Mouse (Mus musculus): ENCODE data around the gene Runx1.
A peak's percentile ranks its signal among the peaks of the same experiment; 100 is the strongest.

The Runx1 gene

GRCm38 (mm10) chr16:92744172-92744777 is 81.7 kb downstream of the Runx1 start:
- DNase-seq, result no peak

GRCm38 (mm10) chr16:92743755-92744154 is 82.2 kb downstream of the Runx1 start:
- DNase-seq, result no peak

GRCm38 (mm10) chr16:92741342-92741741 is 84.6 kb downstream of the Runx1 start:
- no peak for DNase-seq

- DNase-seq, result no peak
Observed at GRCm38 (mm10) chr16:92740541-92740940, 85.4 kb downstream of the Runx1 start.

GRCm38 (mm10) chr16:92739997-92740396 is 86.0 kb downstream of the Runx1 start:
- DNase-seq, result peak; percentile 5

- DNase-seq, result no peak
Observed at GRCm38 (mm10) chr16:92739071-92739793, 86.7 kb downstream of the Runx1 start.

DNA sequence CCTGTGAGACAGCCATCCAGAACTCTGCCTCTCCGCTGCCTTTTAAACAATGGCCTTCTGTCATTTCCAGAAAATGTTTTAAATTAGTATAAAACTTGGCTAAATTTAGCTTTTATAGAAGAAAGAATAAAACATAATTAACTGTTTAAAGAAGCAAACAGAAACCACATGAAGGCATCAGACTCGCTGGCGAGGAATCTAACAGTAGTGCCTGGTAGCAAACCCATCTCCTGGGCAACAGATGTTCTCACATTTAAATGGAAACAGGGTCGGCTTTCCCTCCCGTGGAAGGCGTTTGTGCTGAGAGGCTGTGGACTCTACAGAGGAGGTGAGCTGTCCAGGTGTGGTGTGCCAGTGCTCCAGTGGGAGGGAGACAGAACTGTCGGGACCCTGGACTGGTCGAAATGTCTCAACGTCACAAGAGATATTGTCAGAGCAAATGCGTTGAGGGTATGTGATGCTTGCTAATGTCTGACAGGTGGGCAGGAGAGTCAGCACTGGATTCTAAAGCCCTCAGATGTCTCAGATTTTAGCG is 87.4 kb downstream of the Runx1 start:
- no peak for DNase-seq

- no peak for DNase-seq
Observed at GRCm38 (mm10) chr16:92726870-92727269, 99.1 kb downstream of the Runx1 start.

DNA sequence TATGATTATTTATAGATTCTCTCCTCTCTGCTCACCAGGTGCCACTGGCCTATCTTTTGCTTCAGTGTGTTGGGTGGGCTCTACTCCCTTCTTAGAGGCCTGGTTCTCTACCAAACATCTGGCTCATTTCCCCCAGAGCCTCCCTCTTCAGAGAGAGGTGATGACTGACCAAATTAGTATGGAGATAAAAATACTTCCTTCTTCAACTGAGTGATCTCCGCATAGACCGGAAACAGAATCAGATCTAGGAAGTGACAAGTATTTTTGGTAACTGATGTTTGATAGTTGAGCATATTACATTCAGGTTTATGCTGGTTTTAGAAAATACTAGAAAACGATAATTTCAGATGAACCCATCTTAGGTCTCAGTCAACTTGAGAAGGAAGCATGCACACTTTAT is 101.4 kb downstream of the Runx1 start:
- DNase-seq, result no peak

DNA sequence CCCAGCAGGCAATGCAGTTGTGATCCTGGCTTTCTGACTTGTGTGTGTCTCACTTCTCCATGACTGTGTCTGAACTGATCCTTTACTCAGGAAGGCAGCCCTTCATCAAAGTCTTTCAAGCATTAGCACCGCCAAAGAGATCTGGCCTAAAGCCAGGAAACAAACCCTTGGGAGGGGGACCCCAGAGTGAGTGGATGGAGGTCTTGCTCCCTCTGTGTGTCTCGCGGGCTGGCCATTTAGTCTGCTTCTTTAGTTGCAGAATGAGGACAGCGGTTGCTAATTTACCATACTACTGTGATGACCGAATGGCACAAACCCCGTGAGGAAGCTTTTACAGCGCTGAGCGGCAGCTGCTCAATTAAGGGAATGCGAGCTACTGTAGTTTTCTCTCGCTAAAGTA is 105.3 kb downstream of the Runx1 start:
- no peak for DNase-seq

GRCm38 (mm10) chr16:92719725-92720124 is 106.2 kb downstream of the Runx1 start:
- no peak for DNase-seq

DNA sequence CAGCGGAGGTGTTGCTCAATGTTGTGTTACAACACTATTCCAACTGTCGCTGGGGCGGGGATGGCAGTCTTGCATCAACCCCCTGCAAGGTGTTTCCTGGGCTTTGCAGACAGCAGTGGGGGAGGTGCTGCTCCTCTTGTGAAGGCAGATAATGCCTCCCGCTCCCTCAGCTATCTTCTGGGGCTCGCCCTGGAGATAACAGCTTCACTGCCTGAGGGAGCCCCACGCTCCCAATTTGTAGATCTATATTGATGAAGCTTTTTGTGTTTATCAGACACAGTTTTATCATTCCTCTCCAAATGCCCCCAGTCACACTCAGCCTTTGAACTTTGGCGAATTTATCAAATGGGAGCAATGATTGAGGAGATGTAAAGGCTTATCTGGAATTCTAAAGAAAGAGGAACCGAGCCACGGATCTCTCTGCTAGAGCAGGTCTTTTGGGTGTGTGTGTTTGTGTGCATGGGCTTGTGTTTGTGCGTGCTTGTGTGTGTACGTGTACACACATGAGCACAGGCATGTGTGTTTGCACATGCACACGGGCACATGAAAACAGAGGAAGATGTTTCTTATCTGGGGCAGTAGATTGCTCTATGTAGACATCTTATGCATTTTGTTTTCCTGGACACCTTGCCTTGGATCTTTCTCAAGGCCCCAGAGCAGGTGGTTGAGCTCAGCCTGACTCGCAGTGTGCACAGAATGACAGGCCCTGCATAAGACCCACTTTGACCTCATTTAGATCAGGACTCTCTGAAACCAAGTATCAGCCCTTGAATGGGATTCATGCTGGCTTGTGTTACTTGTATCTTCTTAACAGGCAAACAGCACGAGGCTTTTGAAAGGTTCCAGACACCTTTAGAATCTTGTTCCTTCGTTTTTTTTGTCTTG is 110.1 kb downstream of the Runx1 start:
- no peak for DNase-seq

GRCm38 (mm10) chr16:92710161-92710560 is 115.8 kb downstream of the Runx1 start:
- DNase-seq, result no peak

DNA sequence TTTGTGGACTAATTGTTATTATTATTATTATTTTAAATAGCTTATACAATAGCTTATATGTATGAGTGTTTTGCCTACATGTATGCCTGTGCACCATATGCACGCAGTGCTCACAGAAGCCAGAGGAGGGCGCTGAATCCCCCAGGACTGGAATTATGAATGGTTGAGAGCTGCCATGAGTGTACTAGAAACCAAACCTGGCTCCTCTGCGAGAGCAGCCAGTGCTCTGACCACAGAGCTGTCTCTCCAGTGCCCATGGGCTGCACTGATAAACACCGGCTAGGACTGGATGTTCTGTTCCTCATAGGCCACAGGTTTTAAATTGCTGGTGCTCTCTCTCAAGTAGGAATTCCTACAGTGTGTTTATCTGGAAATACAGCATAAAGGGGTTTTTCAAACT is 117.2 kb downstream of the Runx1 start:
- no peak for DNase-seq

- no peak for DNase-seq
Observed at GRCm38 (mm10) chr16:92707712-92708111, 118.2 kb downstream of the Runx1 start.

DNA sequence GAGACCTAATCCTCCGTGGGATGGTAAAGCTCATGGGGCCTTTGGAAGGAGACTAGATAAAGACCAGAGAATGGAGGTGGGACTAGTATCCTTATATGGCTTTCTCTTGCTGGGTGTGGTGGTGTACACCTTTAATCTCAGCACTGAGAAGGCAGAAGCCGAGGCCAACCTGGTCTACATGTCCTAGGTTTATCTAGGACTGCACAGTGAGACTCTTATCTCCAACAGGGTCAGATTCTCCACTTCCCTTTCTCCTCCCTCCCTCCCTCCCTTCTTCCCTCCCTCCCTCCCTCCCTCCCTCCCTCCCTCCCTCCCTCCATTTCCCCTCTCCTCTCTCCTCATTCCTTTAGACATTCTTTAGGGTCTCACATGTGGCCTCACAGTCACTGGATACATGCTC is 118.8 kb downstream of the Runx1 start:
- no peak for DNase-seq

DNA sequence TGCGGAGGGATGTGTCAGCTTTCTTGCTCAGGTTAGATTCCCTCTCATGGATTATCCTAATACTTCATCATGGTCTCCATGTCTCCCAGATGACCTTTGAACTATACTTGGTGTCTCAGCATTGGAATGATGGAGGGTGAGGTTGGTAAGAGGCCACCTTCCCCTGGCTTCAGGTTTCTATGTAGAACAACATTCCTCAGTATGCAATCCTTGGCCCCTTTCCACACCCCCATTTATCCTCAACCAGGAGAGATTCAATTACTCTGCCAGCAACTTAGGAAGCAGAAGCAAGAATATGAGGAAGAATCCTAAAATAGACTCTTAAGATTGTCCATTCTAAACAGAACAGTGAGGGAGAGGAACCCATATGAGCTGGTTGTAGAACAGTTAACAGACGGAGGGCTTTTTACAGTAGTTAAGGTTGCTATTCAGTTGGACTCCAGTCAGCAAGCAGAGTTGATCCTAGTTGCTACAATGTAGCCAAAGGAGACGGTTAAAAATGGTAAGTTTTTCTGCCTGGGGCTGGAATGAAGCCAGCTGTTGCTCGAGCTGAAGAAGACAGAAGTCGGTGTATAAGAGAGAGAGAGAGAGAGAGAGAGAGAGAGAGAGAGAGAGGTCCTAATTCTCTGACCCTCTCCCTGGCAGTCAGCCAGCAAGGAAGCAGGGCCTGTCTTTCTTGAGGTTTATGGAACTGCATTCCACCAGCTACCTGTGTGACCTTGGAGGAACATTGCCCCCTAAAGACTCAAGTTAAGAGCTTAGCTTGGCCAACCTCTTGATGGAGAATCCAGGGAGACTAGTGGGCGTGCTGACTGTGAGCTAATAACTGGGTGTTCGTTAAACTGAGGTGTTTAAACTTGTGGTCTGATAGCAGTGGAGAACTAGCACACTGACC is 120.1 kb downstream of the Runx1 start:
- no peak for DNase-seq

- no peak for DNase-seq
Observed at GRCm38 (mm10) chr16:92703850-92704249, 122.1 kb downstream of the Runx1 start.

- DNase-seq, result no peak
Observed at GRCm38 (mm10) chr16:92699531-92700397, 126.2 kb downstream of the Runx1 start.

DNA sequence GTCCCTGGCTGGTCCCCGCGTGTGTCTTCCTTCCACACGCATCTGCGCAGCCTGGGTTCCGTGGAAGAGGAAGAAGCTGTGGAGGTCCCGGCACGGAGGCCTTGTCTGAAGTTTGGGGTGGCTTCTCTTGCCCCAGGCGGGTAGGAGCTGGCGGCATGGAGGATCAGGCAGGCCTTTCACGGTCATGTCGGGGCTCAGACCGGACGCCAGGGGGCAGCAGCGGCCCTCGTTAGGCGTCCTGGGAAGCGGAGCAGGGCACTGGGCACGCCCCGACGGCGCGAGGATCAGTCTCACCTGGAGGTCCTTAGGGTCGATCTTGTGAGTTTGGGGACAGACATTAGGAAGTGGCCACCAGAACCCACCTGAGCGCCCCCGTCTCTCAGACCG is 127.3 kb downstream of the Runx1 start:
- peak; percentile 76 for DNase-seq
